Mouse (Mus musculus) right cerebral cortex, postnatal 4 days (tissue): ENCODE data around the gene Spata13.
A peak's percentile ranks its signal among the peaks of the same experiment; 100 is the strongest.

Experiments used
- DNase-seq: peaks from one replicate; pipeline ENCODE4 v3.0.0-alpha.2; 2022

Spata13 gene

GRCm38 (mm10) chr14:60633961-60634864, at the start of gene Spata13:
Gene Spata13 (plus strand): TSS chr14:60634001.
- peak; percentile 79 for DNase-seq

DNA sequence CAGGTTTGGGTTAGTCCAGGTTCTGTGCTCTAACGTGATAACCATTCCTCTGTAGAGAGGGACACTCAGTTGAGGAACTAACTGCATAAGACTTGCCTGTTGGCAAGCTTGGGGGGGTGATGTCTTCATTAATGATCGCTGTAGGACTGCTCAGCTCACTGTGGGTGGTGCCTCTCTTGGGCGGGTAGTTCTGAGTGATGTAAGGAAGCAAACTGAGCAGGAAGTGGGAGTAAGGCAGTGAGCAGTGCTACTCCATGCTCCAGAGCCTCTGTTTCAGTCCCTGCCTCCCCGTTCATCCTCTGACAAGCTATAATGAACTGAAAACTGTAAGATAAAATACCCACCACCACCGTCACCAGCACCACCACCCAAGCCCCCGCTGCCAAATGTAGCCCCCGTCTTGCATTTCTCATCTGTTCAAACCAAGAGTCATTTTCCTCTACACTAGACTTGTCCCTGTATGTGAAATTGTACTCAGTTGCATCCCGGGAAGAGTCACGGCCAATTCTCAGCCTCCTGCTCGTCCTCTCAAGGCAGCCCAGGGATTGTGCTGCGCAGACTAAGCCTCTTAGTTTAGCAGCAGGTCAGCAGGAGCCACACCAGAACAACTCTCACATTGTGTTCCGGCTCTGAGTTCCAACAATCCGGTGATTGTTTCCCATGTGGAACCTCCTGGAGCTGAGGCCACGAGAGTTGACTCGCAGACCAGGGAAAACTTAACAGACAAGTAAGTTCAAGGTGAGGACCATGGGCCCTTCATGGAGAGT, 46.9 kb upstream of the Spata13 start:
- DNase-seq = no peak

DNA sequence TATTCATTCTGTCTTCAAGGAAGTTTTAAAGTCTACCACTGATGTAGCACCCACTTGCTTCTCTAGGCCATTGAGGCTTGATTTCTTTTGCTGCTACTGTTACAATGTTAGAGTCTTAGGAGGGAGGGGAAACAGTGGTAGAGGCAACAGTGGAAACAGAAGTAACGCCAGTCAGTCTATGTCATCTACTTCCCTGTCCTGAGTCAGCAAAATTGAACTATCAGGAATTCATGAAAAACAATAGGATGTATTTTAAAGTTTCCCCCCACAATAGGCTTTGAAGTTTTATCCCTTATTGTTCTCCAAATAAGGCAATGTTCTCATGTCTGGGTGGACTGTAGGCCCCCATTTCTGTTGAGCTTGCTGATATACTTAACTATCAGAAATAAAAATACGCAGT, 44.8 kb upstream of the Spata13 start:
- DNase-seq = no peak

GRCm38 (mm10) chr14:60592339-60592738, 41.5 kb upstream of the Spata13 start:
- no peak for DNase-seq

DNA sequence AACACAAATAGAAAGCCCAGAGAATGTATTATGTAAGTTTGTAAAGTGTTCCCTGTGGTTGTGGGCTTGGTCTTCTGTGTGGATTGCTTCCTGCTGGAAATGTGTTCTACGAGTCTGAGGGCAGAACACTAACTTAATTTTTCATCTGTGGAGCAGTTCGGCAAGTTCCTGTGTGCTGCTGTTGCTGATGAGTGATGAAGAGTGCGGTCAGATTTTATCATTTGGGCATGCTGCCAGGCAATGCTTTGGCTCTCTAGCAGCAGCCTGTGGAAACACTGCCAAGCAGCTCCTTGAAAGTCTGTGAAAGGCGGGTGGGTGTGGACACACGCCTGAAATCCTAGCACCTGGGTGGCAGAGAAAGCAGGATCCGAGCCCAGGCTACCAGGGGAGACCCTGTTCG, 41.0 kb upstream of the Spata13 start:
- peak; percentile 7 for DNase-seq

- no peak for DNase-seq
Measured at GRCm38 (mm10) chr14:60597571-60597970, 36.2 kb upstream of the Spata13 start.

DNA sequence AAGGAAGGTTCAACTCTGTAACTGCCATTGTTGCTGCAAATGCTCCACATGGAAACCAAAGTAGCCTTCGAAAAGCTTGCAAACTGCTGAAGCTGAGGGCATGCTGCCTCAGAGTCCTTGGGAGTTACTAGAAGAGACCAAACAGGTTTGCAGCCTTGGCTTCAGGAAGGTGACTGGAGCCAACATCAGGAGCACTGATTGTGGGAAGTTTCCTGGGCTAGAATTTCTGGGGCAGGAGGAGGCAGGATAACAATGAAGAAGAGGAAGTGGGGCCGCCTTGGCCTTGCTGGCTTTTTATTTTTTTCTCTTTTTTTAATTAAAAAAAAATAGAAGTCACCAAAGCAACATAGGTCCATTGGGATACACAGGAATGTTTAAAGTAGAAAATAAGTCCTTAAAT, 34.8 kb upstream of the Spata13 start:
- DNase-seq = no peak

GRCm38 (mm10) chr14:60605564-60605963, 28.2 kb upstream of the Spata13 start:
- DNase-seq = no peak

DNA sequence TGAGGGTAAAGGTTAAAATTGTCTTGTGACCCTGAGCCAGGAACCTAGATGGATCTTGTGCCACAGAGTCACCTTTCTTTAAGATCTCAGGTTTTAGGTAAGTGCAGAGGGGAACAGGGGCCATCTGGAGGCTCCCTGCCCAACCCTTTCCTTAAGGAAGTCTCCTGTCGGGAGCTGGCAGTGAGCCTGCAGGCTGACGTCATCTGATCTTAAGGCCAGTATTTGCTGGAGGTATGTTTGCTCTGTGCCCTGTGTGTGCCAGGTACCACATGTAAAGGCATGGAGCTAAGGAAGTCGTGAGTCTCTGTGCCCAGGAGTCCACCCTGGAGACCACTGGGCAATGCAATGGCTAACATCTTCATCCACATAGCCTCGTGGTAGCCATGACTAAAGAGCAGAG, 27.6 kb upstream of the Spata13 start:
- no peak for DNase-seq

DNA sequence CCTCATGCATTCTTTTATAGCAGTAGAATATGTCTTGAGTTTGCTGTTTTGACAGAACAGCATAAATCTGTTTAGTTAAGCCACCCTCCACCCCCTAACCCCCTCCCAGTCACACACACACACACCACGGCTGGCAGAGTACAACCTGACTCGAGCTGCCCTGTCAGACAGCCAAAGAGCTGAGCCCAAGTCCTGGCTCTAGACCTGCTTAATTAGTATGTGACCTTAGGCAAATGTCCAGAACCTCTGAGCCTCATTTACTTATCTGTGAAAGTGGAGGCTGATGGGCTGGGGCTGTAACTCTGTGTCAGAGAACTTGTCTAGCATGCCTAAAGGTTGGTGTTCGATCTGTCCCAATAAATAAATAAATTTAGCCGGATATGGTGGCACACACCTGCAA, 26.1 kb upstream of the Spata13 start:
- DNase-seq = no peak

DNA sequence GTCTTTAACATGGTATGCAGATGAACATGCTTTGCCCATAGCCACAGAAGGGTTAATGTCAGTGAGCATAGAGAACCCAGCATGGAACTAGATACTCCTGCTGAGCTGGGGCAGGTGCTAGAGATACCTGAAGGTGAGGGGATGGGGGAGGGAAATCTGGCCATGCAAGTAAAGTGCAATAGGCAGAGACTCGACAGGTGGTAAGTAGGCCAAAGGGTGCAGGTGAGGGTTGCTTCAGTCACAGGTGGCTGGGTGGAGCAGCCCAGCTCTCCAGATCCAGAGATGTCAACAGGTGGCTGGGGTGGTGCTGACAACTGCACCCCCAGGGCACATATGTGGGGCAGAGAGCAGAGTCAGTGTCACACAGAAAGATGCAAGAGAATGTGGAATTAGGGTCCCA, 24.6 kb upstream of the Spata13 start:
- DNase-seq = no peak

DNA sequence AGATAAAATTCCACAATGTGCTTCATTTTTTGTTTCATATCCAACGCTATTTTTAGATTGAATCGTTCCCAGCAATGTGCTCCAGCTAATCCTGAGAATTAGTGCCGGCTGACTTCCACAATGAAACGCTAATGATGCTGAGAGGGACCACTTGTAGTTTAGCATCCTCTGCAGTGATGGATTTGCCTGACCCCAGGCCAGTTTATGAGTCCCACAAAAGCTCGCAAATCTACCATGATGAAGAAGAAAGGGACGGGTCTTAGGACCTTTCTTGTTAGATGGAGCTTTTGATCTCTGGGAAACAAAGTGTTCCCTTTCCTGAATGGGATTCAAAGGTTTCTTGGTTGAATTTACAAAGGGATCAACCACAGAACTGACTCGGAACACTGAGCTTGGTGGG, 21.1 kb upstream of the Spata13 start:
- DNase-seq = no peak

DNA sequence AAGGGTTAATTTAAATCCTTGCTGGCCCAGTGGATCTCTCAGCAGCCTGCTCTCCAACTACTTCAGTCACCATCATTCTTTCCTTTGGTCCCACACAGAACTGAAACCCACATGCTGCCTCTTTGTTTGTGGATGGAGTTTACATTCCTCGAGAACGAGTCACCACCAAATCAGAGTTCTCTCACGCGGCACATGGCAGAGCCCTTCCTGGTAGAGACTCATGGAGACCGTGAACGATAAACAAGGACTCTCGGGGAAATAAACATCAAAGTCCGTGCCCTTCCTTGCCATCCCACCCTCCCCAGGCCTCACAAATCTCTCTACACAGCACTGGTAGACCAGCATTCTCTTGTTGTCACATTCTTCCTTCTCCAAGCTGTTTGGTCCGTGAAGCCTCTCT, 12.7 kb upstream of the Spata13 start:
- no peak for DNase-seq

- no peak for DNase-seq
Measured at GRCm38 (mm10) chr14:60625486-60625885, 8.3 kb upstream of the Spata13 start.

DNA sequence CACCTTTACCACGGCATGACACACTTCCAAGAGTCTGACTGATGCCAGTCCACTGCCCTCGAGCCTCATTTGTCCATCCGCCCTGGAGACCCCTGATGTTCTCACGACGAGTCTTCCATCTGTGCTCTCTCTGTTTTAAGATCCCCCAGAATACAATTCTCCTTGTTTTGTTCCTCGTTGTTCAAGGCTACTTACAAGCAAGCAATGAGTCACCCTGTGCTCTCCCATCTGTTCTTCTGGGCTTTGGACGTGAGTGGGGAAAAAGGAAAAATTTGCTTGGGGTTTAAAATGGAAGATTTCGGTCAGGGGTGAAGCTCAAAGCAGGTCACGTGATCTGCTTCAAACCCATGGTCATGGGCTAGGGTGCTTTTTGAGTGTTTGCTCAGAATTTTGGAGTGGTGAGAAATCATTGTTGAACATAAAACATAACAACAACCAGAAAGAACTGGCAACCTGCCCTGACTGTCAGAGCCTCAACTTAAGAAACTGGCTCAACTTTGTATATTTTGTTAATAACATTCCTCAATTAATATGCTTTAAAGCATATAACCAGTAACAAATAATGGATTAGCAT, 3.8 kb upstream of the Spata13 start:
- no peak for DNase-seq

GRCm38 (mm10) chr14:60630981-60631380, 2.8 kb upstream of the Spata13 start:
- DNase-seq = no peak

DNA sequence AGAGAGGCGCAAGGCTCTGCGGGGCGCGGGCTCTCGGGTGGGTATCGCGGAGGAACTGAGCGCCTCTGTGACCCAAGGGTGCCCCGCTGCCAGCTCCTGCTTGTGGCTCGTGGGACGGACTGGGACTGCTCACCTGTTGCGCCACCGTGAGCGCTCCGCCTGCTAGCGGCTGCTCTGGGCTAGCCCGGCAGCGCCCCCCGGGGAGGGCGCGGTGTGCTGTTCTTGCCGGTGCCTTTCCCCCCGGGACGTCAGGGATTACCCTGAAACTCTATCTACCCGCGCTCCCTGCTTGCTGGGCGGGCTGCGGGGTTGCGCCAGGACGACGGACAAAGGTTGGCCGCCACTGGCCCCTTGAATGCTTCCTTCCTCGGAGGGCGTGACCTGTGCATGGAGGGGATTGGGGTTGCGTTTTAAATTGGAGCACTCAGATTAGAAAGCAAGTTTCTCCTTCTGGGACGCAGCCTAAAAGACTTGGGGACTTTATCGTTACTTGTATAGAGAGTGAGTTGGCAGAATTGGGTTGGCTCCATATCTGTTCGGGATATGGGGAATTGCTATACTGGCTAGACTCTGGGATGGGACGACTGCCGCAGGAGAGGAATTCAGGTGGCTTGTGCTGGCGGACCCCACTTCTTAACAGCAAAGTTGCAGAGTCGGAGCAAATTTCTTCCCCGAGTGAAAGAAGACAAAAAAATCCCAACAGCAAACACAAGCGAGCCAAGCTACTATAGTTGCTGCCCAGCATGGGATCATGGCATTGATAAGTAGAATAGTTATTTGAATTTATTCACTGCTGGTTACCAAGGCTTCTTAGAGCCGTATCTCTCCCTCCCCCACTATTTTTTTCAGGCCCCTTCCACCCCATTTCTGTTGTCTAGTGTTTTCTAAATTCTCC, 1.3 kb downstream of the Spata13 start:
- peak; percentile 47 for DNase-seq

- DNase-seq = no peak
Measured at GRCm38 (mm10) chr14:60635911-60636607, 2.3 kb downstream of the Spata13 start.

- no peak for DNase-seq
Measured at GRCm38 (mm10) chr14:60636608-60636980, 2.8 kb downstream of the Spata13 start.

- no peak for DNase-seq
Measured at GRCm38 (mm10) chr14:60636996-60637395, 3.2 kb downstream of the Spata13 start.

GRCm38 (mm10) chr14:60638159-60638558, 4.4 kb downstream of the Spata13 start:
- DNase-seq = no peak

DNA sequence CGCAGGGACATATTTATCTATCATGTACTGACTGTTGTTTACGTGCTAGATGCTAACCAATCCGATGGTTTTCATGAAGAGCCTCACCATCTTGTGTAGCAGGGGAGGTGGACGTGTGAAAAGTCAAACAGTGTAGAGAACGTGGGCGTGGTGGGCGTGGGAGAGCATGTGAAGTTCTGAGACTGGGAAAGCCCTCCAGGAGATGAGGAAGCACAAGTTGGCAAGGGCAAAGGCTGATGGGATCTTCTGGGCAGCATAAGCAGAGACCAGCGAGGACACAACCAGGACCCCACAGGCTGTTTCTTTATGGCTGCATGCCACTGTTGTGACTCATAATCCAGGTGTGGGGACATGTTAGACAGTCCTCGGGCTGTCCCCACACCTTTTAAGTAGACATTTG, 5.4 kb downstream of the Spata13 start:
- DNase-seq = no peak
